Mouse (Mus musculus) kidney, adult 2 months (tissue): ENCODE data around the gene Cyp2d10.

Source experiments
- CTCF ChIP-seq: fragments of 200-500 bp; conservative IDR thresholded peaks from 2 replicates; pipeline ENCODE4 v1.5.1; 2011; ENCODE audit warnings: low read depth, mild to moderate bottlenecking, control low read depth, low read length, moderate library complexity, mixed read lengths; ENCODE audit not compliant: insufficient read depth, insufficient read length
- POLR2A ChIP-seq: fragments of 200-500 bp; IDR thresholded peaks from one replicate; pipeline ENCODE4 v1.6.1; 2011; ENCODE audit warnings: low read depth, low read length, control low read depth

DNA sequence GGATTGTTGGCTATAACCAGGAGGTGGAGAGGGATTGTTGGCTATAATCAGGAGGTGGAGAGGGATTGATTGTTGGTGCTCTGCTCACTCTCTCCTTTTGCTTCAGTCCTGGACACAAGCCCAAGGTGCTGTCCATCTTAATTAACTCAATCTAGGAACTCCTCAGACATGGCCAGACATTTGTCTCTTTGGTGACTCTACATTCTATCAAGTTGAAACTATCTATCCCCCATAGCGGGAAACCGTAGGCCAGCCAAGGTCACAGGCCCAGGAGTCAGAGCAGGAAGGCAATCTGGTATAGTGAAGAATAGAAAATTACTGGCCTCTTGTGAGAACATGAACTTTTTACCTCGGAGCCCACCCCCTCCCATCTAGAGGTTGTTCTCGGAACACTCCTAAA is 44.8 kb downstream of the Cyp2d10 start:
- no peak for TF ChIP-seq CTCF
- TF ChIP-seq POLR2A: no peak
